In genomic region chr2:74874043-74874442, GRCm38 (mm10) we compare ENCODE assay signal across 24 mouse cellular contexts. TPM values are rescaled to one million over a fixed set of nuclear protein-coding genes. Genes with fewer than 3 reads are reported as not detected.
DNase-seq lines count a peak whose midpoint lies in the region; ATAC-seq lines count a peak whose summit lies in the region.
"Had no signal": no experiment of that assay in that cellular context is flagged by ENCODE, and none has a peak within 500 bp of the region (broad histone marks: within the 10 kb centered on the region; RNA-seq: fewer than 3 reads in every experiment).

No protein-coding gene starts in this region.

- WGBS in liver, embryonic 12.5 days (ENCODE audit: insufficient replicate concordance), result 62% methylated on average over 9 of the region's 9 CpGs
- 53% methylated on average over 9 of the region's 9 CpGs for WGBS in liver, embryonic 15.5 days (ENCODE audit: insufficient replicate concordance)

- ATAC-seq in liver, embryonic 12.5 days, result peak; percentile 90
- peak; percentile 69 for ATAC-seq in liver, embryonic 15.5 days (ENCODE audit: insufficient read depth)
- ATAC-seq: activated CD4-positive, CD25-positive, alpha-beta regulatory T cell, adult 4 months; CD4-positive, CD25-positive, alpha-beta regulatory T cell, adult 4 months; forebrain, embryonic 15.5 days; hindbrain, embryonic 16.5 days had no signal

- peaks cover 12% of the 10 kb centered on the region for H3K4me1 ChIP-seq in liver, embryonic 12.5 days
- H3K4me1 ChIP-seq in liver, embryonic 15.5 days (replicated peaks), result peaks cover 3% of the 10 kb centered on the region
- H3K4me1 ChIP-seq: embryonic facial prominence, embryonic 10.5 days; embryonic facial prominence, embryonic 13.5 days; forebrain, embryonic 12.5 days; forebrain, embryonic 15.5 days; hindbrain, embryonic 13.5 days had no signal

- no peaks in the 10 kb centered on the region for H3K27me3 ChIP-seq in liver, embryonic 12.5 days (replicated peaks)
- no peaks in the 10 kb centered on the region for H3K27me3 ChIP-seq in liver, embryonic 15.5 days
- H3K27me3 ChIP-seq: embryonic facial prominence, embryonic 13.5 days; forebrain, embryonic 12.5 days; forebrain, embryonic 15.5 days; hindbrain, embryonic 13.5 days had no signal

- H3K9ac ChIP-seq in liver, embryonic 12.5 days, result no peak overlapping the region
- H3K9ac ChIP-seq in liver, embryonic 15.5 days, result no peak overlapping the region
- H3K9ac ChIP-seq: embryonic facial prominence, embryonic 13.5 days; forebrain, embryonic 12.5 days; forebrain, embryonic 15.5 days; hindbrain, embryonic 13.5 days had no signal

- peak; percentile 47 for DNase-seq in c-Kit-positive CD71-positive TER-119-positive erythroid progenitor cells, embryonic 14.5 days (ENCODE audit: low spot score)
- DNase-seq in testis, postnatal 10 days (ENCODE audit: low spot score), result no peak
- DNase-seq in adrenal gland, adult 8-10 months, result no peak
- no peak for DNase-seq in adrenal gland, adult (ENCODE audit: inconsistent age in 2 of 2, low spot score in 1 of 2)
- DNase-seq: adrenal gland, postnatal 14 days; cerebellum, adult 11-12 months; cerebellum, adult 8-10 months; cerebellum, postnatal 10 days; cerebellum, postnatal 36 days; embryo, embryonic 11 days; gastrocnemius, postnatal 10 days; heart, adult 11 months had no signal

- H3K36me3 ChIP-seq in liver, embryonic 12.5 days, result peaks cover 32% of the 10 kb centered on the region
- H3K36me3 ChIP-seq in liver, embryonic 15.5 days (replicated peaks), result peaks cover 21% of the 10 kb centered on the region

- peak overlapping the region; percentile 23 for H3K4me2 ChIP-seq in liver, embryonic 12.5 days
- H3K4me2 ChIP-seq in liver, embryonic 15.5 days, result no peak overlapping the region
- H3K4me2 ChIP-seq: embryonic facial prominence, embryonic 13.5 days; forebrain, embryonic 12.5 days; forebrain, embryonic 15.5 days; heart, embryonic 11.5 days; hindbrain, embryonic 13.5 days had no signal

- H3K27ac ChIP-seq in liver, embryonic 12.5 days, result no peak overlapping the region
- no peak overlapping the region for H3K27ac ChIP-seq in liver, embryonic 15.5 days (replicated peaks)
- H3K27ac ChIP-seq: embryonic facial prominence, embryonic 10.5 days; embryonic facial prominence, embryonic 13.5 days; forebrain, embryonic 12.5 days; forebrain, embryonic 15.5 days; hindbrain, embryonic 13.5 days had no signal

- no peaks in the 10 kb centered on the region for H3K9me3 ChIP-seq in liver, embryonic 12.5 days (replicated peaks)
- H3K9me3 ChIP-seq in liver, embryonic 15.5 days (replicated peaks), result no peaks in the 10 kb centered on the region
- H3K9me3 ChIP-seq: embryonic facial prominence, embryonic 10.5 days; embryonic facial prominence, embryonic 13.5 days; forebrain, embryonic 12.5 days; forebrain, embryonic 15.5 days; hindbrain, embryonic 13.5 days had no signal

- H3K4me3 ChIP-seq in liver, embryonic 12.5 days, result no peak overlapping the region
- H3K4me3 ChIP-seq in liver, embryonic 15.5 days (replicated peaks), result no peak overlapping the region
- H3K4me3 ChIP-seq: embryonic facial prominence, embryonic 10.5 days; embryonic facial prominence, embryonic 13.5 days; erythroblast, embryonic 14.5 days; forebrain, embryonic 12.5 days; forebrain, embryonic 15.5 days; hindbrain, embryonic 13.5 days had no signal

RNA-seq across cellular contexts. Expression of gene Mtx2, which starts 48.4 kb away (rescaled TPM):
- 79.6 and 81.5 TPM in 2 replicates for polyA plus RNA-seq in liver, embryonic 12.5 days (2016; fragmentation: Nextera tagmentation; extraction: Ambion mirVana)
- 47.1 and 55.3 TPM in 2 replicates for polyA plus RNA-seq in liver, embryonic 15.5 days (2015; fragmentation: Nextera tagmentation; extraction: Ambion mirVana)
- 10 to 100 TPM; 55.4 to 98.2 (median 75.5) TPM for total RNA-seq in adrenal gland, adult 8-10 months (2022)
